Comparison of ENCODE assay signal across 17 mouse cellular contexts in the genomic region with DNA sequence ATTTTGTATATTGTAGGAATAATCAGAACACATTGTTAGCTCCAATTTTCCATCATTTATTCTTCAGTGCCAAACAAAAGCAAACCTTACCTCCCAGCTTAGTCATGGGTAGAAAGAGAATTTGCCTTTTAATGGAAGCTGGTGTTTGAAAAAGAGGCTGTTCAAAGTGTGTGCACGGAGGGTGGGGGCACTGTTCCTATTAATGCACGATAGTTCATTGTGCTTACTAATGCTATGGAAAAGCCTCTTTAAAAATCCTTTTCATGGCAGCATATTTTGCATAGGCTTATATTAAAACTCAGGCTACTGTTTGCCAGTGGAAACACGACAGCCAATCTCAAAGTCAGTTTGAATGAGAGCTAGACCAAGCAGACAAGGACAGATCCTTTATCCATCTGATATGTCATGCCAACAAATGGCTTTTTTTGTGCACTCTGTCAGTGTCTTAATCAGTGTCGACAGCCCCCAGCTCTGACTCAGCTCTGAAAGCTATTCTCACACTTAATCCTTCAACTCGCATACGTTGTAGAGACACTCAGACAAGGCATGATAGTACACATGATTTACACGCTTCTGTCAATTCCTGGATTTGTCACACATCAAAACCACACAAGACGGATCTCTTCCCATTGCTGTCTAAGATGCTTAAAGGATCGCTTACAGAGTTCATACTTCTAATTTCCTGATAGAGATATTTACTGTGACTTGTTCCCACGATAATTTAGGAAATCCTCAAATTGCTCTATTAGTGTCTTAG.
DNase-seq lines count a peak whose midpoint lies in the region; ATAC-seq and TF ChIP-seq lines count a peak whose summit lies in the region.
"Had no signal": no experiment of that assay in that cellular context is flagged by ENCODE, and none has a peak within 500 bp of the region (broad histone marks: within the 10 kb centered on the region; RNA-seq: fewer than 3 reads in every experiment).

No protein-coding gene starts in this region.

- peaks cover 6% of the 10 kb centered on the region for H3K4me1 ChIP-seq in forebrain, embryonic 15.5 days
- no peaks in the 10 kb centered on the region for H3K4me1 ChIP-seq in forebrain, postnatal 0 days (ENCODE audit: insufficient read depth)
- no peaks in the 10 kb centered on the region for H3K4me1 ChIP-seq in hindbrain, embryonic 15.5 days (replicated peaks)
- H3K4me1 ChIP-seq in midbrain, embryonic 13.5 days (replicated peaks): peaks cover 7% of the 10 kb centered on the region
- H3K4me1 ChIP-seq: heart, embryonic 10.5 days; neural tube, embryonic 13.5 days had no signal

- no peak for DNase-seq in forebrain, postnatal 0 days
- DNase-seq in thymus, postnatal 10 days (ENCODE audit: low spot score in 2 of 2): no peak
- DNase-seq in kidney, adult 18-20 months: no peak
- DNase-seq: adrenal gland, postnatal 36 days; cerebellum, adult 18-20 months; cerebellum, postnatal 25 days; kidney, adult 11 months; layer of hippocampus, postnatal 36 days; right cerebral cortex, postnatal 25 days had no signal

- no peaks in the 10 kb centered on the region for H3K36me3 ChIP-seq in forebrain, embryonic 15.5 days
- no peaks in the 10 kb centered on the region for H3K36me3 ChIP-seq in forebrain, postnatal 0 days (ENCODE audit: insufficient read depth)
- H3K36me3 ChIP-seq in hindbrain, embryonic 15.5 days: no peaks in the 10 kb centered on the region
- no peaks in the 10 kb centered on the region for H3K36me3 ChIP-seq in midbrain, embryonic 13.5 days
- H3K36me3 ChIP-seq: heart, embryonic 10.5 days; neural tube, embryonic 13.5 days had no signal

- WGBS in forebrain, embryonic 15.5 days: 31% methylated on average over 10 of the region's 10 CpGs
- 29% methylated on average over 10 of the region's 10 CpGs for WGBS in forebrain, postnatal 0 days
- WGBS in hindbrain, embryonic 15.5 days: 44% methylated on average over 10 of the region's 10 CpGs
- WGBS in midbrain, embryonic 13.5 days: 14% methylated on average over 10 of the region's 10 CpGs

- no peak for TF ChIP-seq CTCF in forebrain, postnatal 0 days (IDR thresholded peaks at IDR 0.05; ENCODE audit: low read depth)

- peak; percentile 35; the same call in 1 of the 2 replicates for ATAC-seq in forebrain, embryonic 15.5 days (replicated peaks)
- no peak; the same call in 1 of the 2 replicates for ATAC-seq in forebrain, postnatal 0 days
- ATAC-seq in hindbrain, embryonic 15.5 days (ENCODE audit: low FRiP score, low read depth): peak; percentile 23; the same call in 1 of the 2 replicates
- ATAC-seq in midbrain, embryonic 13.5 days: peak; percentile 97
- ATAC-seq in erythroid progenitor cell, adult 5-6 weeks (replicated peaks; ENCODE audit: low FRiP score, poor library complexity, severe bottlenecking): no peak

- no peak overlapping the region for H3K27ac ChIP-seq in forebrain, embryonic 15.5 days (replicated peaks)
- no peak overlapping the region for H3K27ac ChIP-seq in forebrain, postnatal 0 days (ENCODE audit: low read depth, low read length)
- no peak overlapping the region for H3K27ac ChIP-seq in hindbrain, embryonic 15.5 days (replicated peaks)
- H3K27ac ChIP-seq in midbrain, embryonic 13.5 days: no peak overlapping the region
- H3K27ac ChIP-seq: heart, embryonic 10.5 days; kidney, postnatal 0 days; liver, embryonic 14.5 days; neural tube, embryonic 13.5 days had no signal

- no peaks in the 10 kb centered on the region for H3K27me3 ChIP-seq in forebrain, embryonic 15.5 days
- no peaks in the 10 kb centered on the region for H3K27me3 ChIP-seq in forebrain, postnatal 0 days (ENCODE audit: insufficient read depth, low read length)
- H3K27me3 ChIP-seq in hindbrain, embryonic 15.5 days: no peaks in the 10 kb centered on the region
- H3K27me3 ChIP-seq in midbrain, embryonic 13.5 days: peaks cover 47% of the 10 kb centered on the region
- H3K27me3 ChIP-seq: neural tube, embryonic 13.5 days had no signal

- no peak overlapping the region for H3K4me2 ChIP-seq in forebrain, embryonic 15.5 days (replicated peaks)
- no peak overlapping the region for H3K4me2 ChIP-seq in forebrain, postnatal 0 days (ENCODE audit: low read depth)
- no peak overlapping the region for H3K4me2 ChIP-seq in hindbrain, embryonic 15.5 days
- H3K4me2 ChIP-seq in midbrain, embryonic 13.5 days (replicated peaks): peak overlapping the region; percentile 30; the same call in 1 of the 2 replicates
- H3K4me2 ChIP-seq: neural tube, embryonic 13.5 days had no signal

- H3K9me3 ChIP-seq in forebrain, embryonic 15.5 days: no peaks in the 10 kb centered on the region
- H3K9me3 ChIP-seq in forebrain, postnatal 0 days (ENCODE audit: low read length): no peaks in the 10 kb centered on the region
- no peaks in the 10 kb centered on the region for H3K9me3 ChIP-seq in hindbrain, embryonic 15.5 days
- no peaks in the 10 kb centered on the region for H3K9me3 ChIP-seq in midbrain, embryonic 13.5 days
- H3K9me3 ChIP-seq: heart, embryonic 10.5 days; neural tube, embryonic 13.5 days had no signal

- no peak overlapping the region for H3K4me3 ChIP-seq in forebrain, embryonic 15.5 days
- no peak overlapping the region for H3K4me3 ChIP-seq in forebrain, postnatal 0 days (ENCODE audit: low read depth, low read length)
- no peak overlapping the region for H3K4me3 ChIP-seq in hindbrain, embryonic 15.5 days
- no peak overlapping the region for H3K4me3 ChIP-seq in midbrain, embryonic 13.5 days (replicated peaks)
- H3K4me3 ChIP-seq: heart, embryonic 10.5 days; neural tube, embryonic 13.5 days had no signal

- H3K9ac ChIP-seq in forebrain, embryonic 15.5 days (replicated peaks): no peak overlapping the region
- H3K9ac ChIP-seq in forebrain, postnatal 0 days: no peak overlapping the region
- H3K9ac ChIP-seq in hindbrain, embryonic 15.5 days: no peak overlapping the region
- no peak overlapping the region for H3K9ac ChIP-seq in midbrain, embryonic 13.5 days (replicated peaks)
- H3K9ac ChIP-seq: liver, embryonic 14.5 days; neural tube, embryonic 13.5 days had no signal

Comparison
In these comparisons a context has a peak if more than half of its experiments do, and no peak if none do; other contexts are left out.
1. ATAC-seq: peak in forebrain, embryonic 15.5 days (single experiment), hindbrain, embryonic 15.5 days (single experiment) and midbrain, embryonic 13.5 days (single experiment); none in forebrain, postnatal 0 days (single experiment) and erythroid progenitor cell, adult 5-6 weeks (single experiment).